Mouse (Mus musculus) G1E (cell line): ENCODE measurements around the gene Pomt1.

Experiments
- CTCF ChIP-seq: IDR thresholded peaks from 2 replicates; pipeline ENCODE4 v1.5.1; 2012; ENCODE audit warnings: low read depth, low read length, inconsistent platforms, mixed read lengths
- GATA2 ChIP-seq: IDR thresholded peaks from 2 replicates; pipeline ENCODE4 v1.6.1; 2012; ENCODE audit warnings: low read depth, low read length, inconsistent platforms, borderline replicate concordance
- POLR2AphosphoS5 ChIP-seq: IDR thresholded peaks from 2 replicates; pipeline ENCODE4 v1.6.1; 2012; ENCODE audit warnings: low read depth, low read length, inconsistent platforms; ENCODE audit not compliant: insufficient replicate concordance
- TAL1 ChIP-seq: conservative IDR thresholded peaks from 2 replicates; pipeline ENCODE4 v1.6.1; 2012; ENCODE audit warnings: low read depth, low read length, inconsistent platforms, mixed read lengths

GRCm38 (mm10) chr2:32258887-32259533 is 22.6 kb downstream of the Pomt1 start:
- TF ChIP-seq CTCF (no peak), TAL1 (no peak), POLR2AphosphoS5 (no peak), GATA2 (no peak)
